Mouse (Mus musculus) liver, adult 2 months (tissue): ENCODE results near the gene Zfp341.

Experiments used
- CTCF ChIP-seq: fragments of 200-500 bp; IDR thresholded peaks from 2 replicates; pipeline ENCODE4 v1.5.1; 2011; ENCODE audit warnings: low read depth, low read length, control low read depth
- POLR2A ChIP-seq: fragments of 200-500 bp; IDR thresholded peaks from 2 replicates; pipeline ENCODE4 v1.6.1; 2011; ENCODE audit warnings: low read length, control low read depth; ENCODE audit not compliant: insufficient read depth; ENCODE audit errors: extremely low read depth

DNA sequence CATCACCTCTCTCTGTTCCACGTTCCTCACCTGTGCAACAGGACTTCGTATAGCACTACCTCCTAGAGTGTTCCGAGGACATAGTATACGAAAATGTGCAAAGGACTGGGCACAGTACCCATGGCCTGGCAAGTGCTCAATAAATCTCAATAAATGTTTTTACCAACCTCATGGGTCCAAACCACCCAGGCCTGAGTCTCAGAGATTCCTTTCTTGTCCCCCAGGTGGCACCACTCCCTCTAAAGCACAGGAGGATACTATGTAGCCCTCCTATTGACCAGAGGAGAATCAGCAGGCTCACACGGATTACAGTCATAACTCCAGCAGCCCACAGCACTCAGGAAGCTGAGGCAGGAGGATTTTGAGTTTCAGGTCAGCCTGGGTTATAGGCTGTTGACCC, 33.5 kb downstream of the Zfp341 start:
- no peak; the same call in 1 of the 2 replicates for TF ChIP-seq CTCF
- TF ChIP-seq POLR2A: no peak
